Mouse (Mus musculus): ENCODE data around the gene Mri1. TPM values are rescaled to one million over a fixed set of nuclear protein-coding genes. Genes with fewer than 3 reads are reported as not detected.

The Mri1 gene
- polyA plus RNA-seq, 1 experiment from 2014 or later, result 51.4 TPM

- Histone ChIP-seq H3K9me3 (ENCODE audit: control insufficient read depth, low read length) (no peaks in the 10 kb centered on the region), H3K9ac (ENCODE audit: low read length) (no peak overlapping the region), H3K4me1 (replicated peaks; ENCODE audit: control insufficient read depth, insufficient read depth, low read length) (0 out of 2 replicates have a peak, but pooled peaks cover 6% of the 10 kb centered on the region), H3K4me2 (ENCODE audit: low read depth, low read length) (no peak overlapping the region), H3K27ac (ENCODE audit: low read length) (no peak overlapping the region), H3K36me3 (ENCODE audit: control insufficient read depth, insufficient read depth, low read length) (peaks cover 17% of the 10 kb centered on the region), H3K4me3 (ENCODE audit: low read length) (no peak overlapping the region), H3K27me3 (ENCODE audit: control insufficient read depth, insufficient read depth, low read depth, low read length) (no peaks in the 10 kb centered on the region)
- ATAC-seq (ENCODE audit: low read depth), result no peak
- 31% methylated on average over 6 of the region's 6 CpGs for WGBS
Measured at GRCm38 (mm10) chr8:84241167-84241566, 16.0 kb downstream of the Mri1 start.

GRCm38 (mm10) chr8:84237542-84238229, 19.4 kb downstream of the Mri1 start:
- no peaks in the 10 kb centered on the region for H3K9me3 ChIP-seq (ENCODE audit: control insufficient read depth, low read length)
- peaks cover 14% of the 10 kb centered on the region for H3K4me1 ChIP-seq (replicated peaks; ENCODE audit: control insufficient read depth, insufficient read depth, low read length)
- H3K27ac ChIP-seq (ENCODE audit: low read length), result peak overlapping the region; percentile 70
- H3K4me2 ChIP-seq (ENCODE audit: low read depth, low read length), result peak overlapping the region; percentile 61
- ATAC-seq (ENCODE audit: low read depth), result no peak
- no peaks in the 10 kb centered on the region for H3K27me3 ChIP-seq (ENCODE audit: control insufficient read depth, insufficient read depth, low read depth, low read length)
- peak overlapping the region; percentile 86 for H3K4me3 ChIP-seq (ENCODE audit: low read length)
- H3K36me3 ChIP-seq (ENCODE audit: control insufficient read depth, insufficient read depth, low read length), result peaks cover 3% of the 10 kb centered on the region; the same call in 1 of the 2 replicates
- peak overlapping the region; percentile 75 for H3K9ac ChIP-seq (ENCODE audit: low read length)
- WGBS, result 13% methylated on average over 19 of the region's 19 CpGs

GRCm38 (mm10) chr8:84236998-84237473, 20.1 kb downstream of the Mri1 start, which contains the start of gene Zswim4:
Gene Zswim4, minus strand, starts transcription at chr8:84237055.
- Histone ChIP-seq H3K4me1 (replicated peaks; ENCODE audit: control insufficient read depth, insufficient read depth, low read length) (peaks cover 14% of the 10 kb centered on the region), H3K9ac (ENCODE audit: low read length) (peak within 1 kb of the TSS; percentile 99), H3K4me2 (ENCODE audit: low read depth, low read length) (peak within 1 kb of the TSS; percentile 61), H3K9me3 (ENCODE audit: control insufficient read depth, low read length) (no peaks in the 10 kb centered on the region), H3K4me3 (ENCODE audit: low read length) (peak within 1 kb of the TSS; percentile 86), H3K27me3 (ENCODE audit: control insufficient read depth, insufficient read depth, low read depth, low read length) (no peaks in the 10 kb centered on the region), H3K27ac (ENCODE audit: low read length) (peak within 1 kb of the TSS; percentile 70), H3K36me3 (ENCODE audit: control insufficient read depth, insufficient read depth, low read length) (peaks cover 9% of the 10 kb centered on the region; the same call in 1 of the 2 replicates)
- WGBS, result under 1% methylated on average over 35 of the region's 35 CpGs
- ATAC-seq (ENCODE audit: low read depth), result peak; percentile 99

- H3K9me3 ChIP-seq (ENCODE audit: control insufficient read depth, low read length), result no peaks in the 10 kb centered on the region
Measured at GRCm38 (mm10) chr8:84236410-84236997, 20.6 kb downstream of the Mri1 start.

GRCm38 (mm10) chr8:84235746-84236409, 21.2 kb downstream of the Mri1 start:
- 17% methylated on average over 10 of the region's 10 CpGs for WGBS
- no peaks in the 10 kb centered on the region for H3K9me3 ChIP-seq (ENCODE audit: control insufficient read depth, low read length)
- peaks cover 11% of the 10 kb centered on the region; the same call in 1 of the 2 replicates for H3K36me3 ChIP-seq (ENCODE audit: control insufficient read depth, insufficient read depth, low read length)
- no peak overlapping the region; the same call in 1 of the 2 replicates for H3K27ac ChIP-seq (ENCODE audit: low read length)
- H3K27me3 ChIP-seq (ENCODE audit: control insufficient read depth, insufficient read depth, low read depth, low read length), result no peaks in the 10 kb centered on the region
- ATAC-seq (ENCODE audit: low read depth), result no peak
- peak overlapping the region; percentile 86 for H3K4me3 ChIP-seq (ENCODE audit: low read length)
- peak overlapping the region; percentile 57 for H3K4me2 ChIP-seq (ENCODE audit: low read depth, low read length)
- H3K4me1 ChIP-seq (replicated peaks; ENCODE audit: control insufficient read depth, insufficient read depth, low read length), result peaks cover 11% of the 10 kb centered on the region
- peak overlapping the region; percentile 99 for H3K9ac ChIP-seq (ENCODE audit: low read length)

More at GRCm38 (mm10) chr8:84236410-84236997, 20.6 kb downstream of the Mri1 start:
- Histone ChIP-seq H3K27me3 (ENCODE audit: control insufficient read depth, insufficient read depth, low read depth, low read length) (no peaks in the 10 kb centered on the region), H3K27ac (ENCODE audit: low read length) (peak overlapping the region; percentile 64), H3K4me2 (ENCODE audit: low read depth, low read length) (peak overlapping the region; percentile 57), H3K4me3 (ENCODE audit: low read length) (peak overlapping the region; percentile 86), H3K9ac (ENCODE audit: low read length) (peak overlapping the region; percentile 99), H3K4me1 (replicated peaks; ENCODE audit: control insufficient read depth, insufficient read depth, low read length) (peaks cover 11% of the 10 kb centered on the region), H3K36me3 (ENCODE audit: control insufficient read depth, insufficient read depth, low read length) (peaks cover 11% of the 10 kb centered on the region; the same call in 1 of the 2 replicates)
- WGBS, result under 1% methylated on average over 18 of the region's 30 CpGs
- ATAC-seq (ENCODE audit: low read depth), result peak; percentile 4

- H3K4me3 ChIP-seq (ENCODE audit: low read length), result no peak overlapping the region
- WGBS, result 72% methylated on average over 2 of the region's 2 CpGs
- ATAC-seq (ENCODE audit: low read depth), result no peak
- H3K9me3 ChIP-seq (ENCODE audit: control insufficient read depth, low read length), result no peaks in the 10 kb centered on the region
- no peaks in the 10 kb centered on the region for H3K27me3 ChIP-seq (ENCODE audit: control insufficient read depth, insufficient read depth, low read depth, low read length)
- peaks cover 27% of the 10 kb centered on the region for H3K36me3 ChIP-seq (ENCODE audit: control insufficient read depth, insufficient read depth, low read length)
- H3K4me1 ChIP-seq (replicated peaks; ENCODE audit: control insufficient read depth, insufficient read depth, low read length), result peaks cover 11% of the 10 kb centered on the region
- H3K9ac ChIP-seq (ENCODE audit: low read length), result no peak overlapping the region
- H3K27ac ChIP-seq (ENCODE audit: low read length), result no peak overlapping the region
- H3K4me2 ChIP-seq (ENCODE audit: low read depth, low read length), result no peak overlapping the region
Measured at GRCm38 (mm10) chr8:84233055-84233454, 24.1 kb downstream of the Mri1 start.

- Histone ChIP-seq H3K4me3 (ENCODE audit: low read length) (no peak overlapping the region), H3K9me3 (ENCODE audit: control insufficient read depth, low read length) (no peaks in the 10 kb centered on the region), H3K9ac (ENCODE audit: low read length) (no peak overlapping the region), H3K4me2 (ENCODE audit: low read depth, low read length) (no peak overlapping the region), H3K27me3 (ENCODE audit: control insufficient read depth, insufficient read depth, low read depth, low read length) (no peaks in the 10 kb centered on the region), H3K36me3 (ENCODE audit: control insufficient read depth, insufficient read depth, low read length) (peaks cover 46% of the 10 kb centered on the region), H3K27ac (ENCODE audit: low read length) (no peak overlapping the region), H3K4me1 (replicated peaks; ENCODE audit: control insufficient read depth, insufficient read depth, low read length) (peaks cover 5% of the 10 kb centered on the region)
- no peak for ATAC-seq (ENCODE audit: low read depth)
- whole genome bisulfite sequencing, result 76% methylated on average over 17 of the region's 17 CpGs
Measured at GRCm38 (mm10) chr8:84230735-84231134, 26.4 kb downstream of the Mri1 start.

GRCm38 (mm10) chr8:84223322-84224029, 33.6 kb downstream of the Mri1 start:
- no peak for ATAC-seq (ENCODE audit: low read depth)
- no peaks in the 10 kb centered on the region for H3K9me3 ChIP-seq (ENCODE audit: control insufficient read depth, low read length)
- no peak overlapping the region for H3K27ac ChIP-seq (ENCODE audit: low read length)
- 81% methylated on average over 21 of the region's 21 CpGs for WGBS
- no peaks in the 10 kb centered on the region for H3K4me1 ChIP-seq (replicated peaks; ENCODE audit: control insufficient read depth, insufficient read depth, low read length)
- no peak overlapping the region for H3K9ac ChIP-seq (ENCODE audit: low read length)
- H3K4me2 ChIP-seq (ENCODE audit: low read depth, low read length), result no peak overlapping the region
- no peak overlapping the region for H3K4me3 ChIP-seq (ENCODE audit: low read length)
- H3K36me3 ChIP-seq (ENCODE audit: control insufficient read depth, insufficient read depth, low read length), result peaks cover 49% of the 10 kb centered on the region
- no peaks in the 10 kb centered on the region for H3K27me3 ChIP-seq (ENCODE audit: control insufficient read depth, insufficient read depth, low read depth, low read length)

All from lung, embryonic 16.5 days (tissue).